7 mouse cellular contexts compared by ENCODE assay signal in genomic region chr8:119861706-119862389, GRCm38 (mm10). TPM values are rescaled to one million over a fixed set of nuclear protein-coding genes. Genes with fewer than 3 reads are reported as not detected.
DNase-seq lines count a peak whose midpoint lies in the region; ATAC-seq lines count a peak whose summit lies in the region.

Klhl36 (plus strand) TSS chr8:119862266.

- H3K4me1 ChIP-seq in intestine, embryonic 15.5 days (replicated peaks), result 0 out of 2 replicates have a peak, but pooled peaks cover 13% of the 10 kb centered on the region
- H3K4me1 ChIP-seq in midbrain, embryonic 10.5 days, result peaks cover 40% of the 10 kb centered on the region

- WGBS in intestine, embryonic 15.5 days, result under 1% methylated on average over 35 of the region's 35 CpGs
- WGBS in midbrain, embryonic 10.5 days, result 2% methylated on average over 35 of the region's 35 CpGs

- H3K9me3 ChIP-seq in intestine, embryonic 15.5 days, result no peaks in the 10 kb centered on the region
- no peaks in the 10 kb centered on the region for H3K9me3 ChIP-seq in midbrain, embryonic 10.5 days (replicated peaks)

- peak; percentile 99 for DNase-seq in adrenal gland, adult 2 months
- peak; percentile 84 for DNase-seq in embryo, embryonic 11.5 days (ENCODE audit: low read depth, low spot score)
- DNase-seq in gastrocnemius, postnatal 36 days, result peak; percentile 96 to 98
- DNase-seq in left cerebral cortex, postnatal 25 days (ENCODE audit: low spot score in 2 of 2), result peak; percentile 92 to 96
- DNase-seq in midbrain, embryonic 10.5 days (ENCODE audit: low spot score), result peak; percentile 98
- peak; percentile 94 for DNase-seq in right cerebral cortex, postnatal 4 days

- H3K4me2 ChIP-seq in intestine, embryonic 15.5 days (replicated peaks), result peak within 1 kb of the TSS; percentile 82

- H3K9ac ChIP-seq in intestine, embryonic 15.5 days, result peak within 1 kb of the TSS; percentile 66

- peak; percentile 99 for ATAC-seq in intestine, embryonic 15.5 days

- intact Hi-C loops in gastrocnemius, postnatal 36 days (cut with DNase I), result no loop called here
- intact Hi-C loops in left cerebral cortex, postnatal 25 days (cut with DNase I), result loop anchor here (5.0 kb wide), 1 partner anchor 210 kb away; no protein-coding TSS in a partner anchor

- H3K4me3 ChIP-seq in intestine, embryonic 15.5 days (replicated peaks), result peak within 1 kb of the TSS; percentile 78
- H3K4me3 ChIP-seq in midbrain, embryonic 10.5 days, result peak within 1 kb of the TSS; percentile 76

- no peaks in the 10 kb centered on the region for H3K27me3 ChIP-seq in intestine, embryonic 15.5 days (replicated peaks)
- H3K27me3 ChIP-seq in midbrain, embryonic 10.5 days (ENCODE audit: low read depth, poor library complexity, severe bottlenecking), result peaks cover 51% of the 10 kb centered on the region

- peak within 1 kb of the TSS; percentile 69 for H3K27ac ChIP-seq in intestine, embryonic 15.5 days
- peak within 1 kb of the TSS; percentile 83 for H3K27ac ChIP-seq in midbrain, embryonic 10.5 days (replicated peaks)

- H3K36me3 ChIP-seq in intestine, embryonic 15.5 days, result 0 out of 2 replicates have a peak, but pooled peaks cover 2% of the 10 kb centered on the region
- no peaks in the 10 kb centered on the region for H3K36me3 ChIP-seq in midbrain, embryonic 10.5 days

RNA-seq across cellular contexts. Expression of gene Klhl36, which starts in this region (rescaled TPM):
- total RNA-seq in adrenal gland, adult 2 months (2021), result 10 to 100 TPM in 1 of 2 experiments, 1 to 10 TPM in 1; 4.3 to 11.3 TPM
- polyA plus RNA-seq in adrenal gland, adult 2 months (2012; rRNA removed), result 19.8 and 25.5 TPM in 2 replicates
- 1 to 10 TPM; 1.0 to 1.4 TPM for total RNA-seq in gastrocnemius, postnatal 36 days (2021)
- 12.4 and 13.8 TPM in 2 replicates for polyA plus RNA-seq in intestine, embryonic 15.5 days (2015; fragmentation: Nextera tagmentation; extraction: Ambion mirVana)
- total RNA-seq in left cerebral cortex, postnatal 25 days (2021), result 1 to 10 TPM; 5.4 to 6.0 TPM
- polyA plus RNA-seq in midbrain, embryonic 10.5 days (2016; fragmentation: Nextera tagmentation; extraction: Ambion mirVana), result 12.8 and 13.0 TPM in 2 replicates

Comparison
In these comparisons a context has a peak if more than half of its experiments do, and no peak if none do; other contexts are left out.
1. Peak in every context shown above with its lines: DNase-seq, ATAC-seq, H3K4me3 ChIP-seq and H3K27ac ChIP-seq.